In the genomic region with DNA sequence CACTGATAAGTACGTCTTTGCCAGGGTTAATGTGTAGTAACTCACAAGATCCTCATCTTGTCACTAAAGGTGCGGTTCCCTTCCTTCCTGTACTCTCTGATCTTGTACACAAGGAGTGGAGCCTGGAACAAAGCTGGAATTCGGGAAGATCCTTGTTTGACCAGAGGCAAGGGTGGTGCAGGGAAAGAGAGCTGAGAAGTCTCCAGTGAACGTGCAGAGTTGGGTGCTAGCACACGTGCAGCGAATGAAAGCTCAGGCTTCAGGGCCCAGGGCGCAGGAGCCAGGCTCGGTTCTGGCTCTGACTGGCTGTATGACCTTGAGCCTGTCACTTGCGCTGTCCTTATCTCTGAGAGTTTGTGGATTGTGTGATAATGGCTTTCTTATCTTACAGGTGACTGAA, we compare ENCODE assay signal across 10 mouse cellular contexts. TPM values are rescaled to one million over a fixed set of nuclear protein-coding genes. Genes with fewer than 3 reads are reported as not detected.
DNase-seq lines count a peak whose midpoint lies in the region; ATAC-seq and TF ChIP-seq lines count a peak whose summit lies in the region.
"Had no signal": no experiment of that assay in that cellular context is flagged by ENCODE, and none has a peak within 500 bp of the region (broad histone marks: within the 10 kb centered on the region; RNA-seq: fewer than 3 reads in every experiment).

No protein-coding gene starts in this region.

- DNase-seq in heart, embryonic 10.5 days (ENCODE audit: low spot score): no peak
- DNase-seq in heart, postnatal 36 days: no peak
- no peak for DNase-seq in testis, postnatal 14 days (ENCODE audit: low spot score)
- DNase-seq in right cerebral cortex, postnatal 4 days: no peak
- no peak for DNase-seq in thymus, postnatal 25 days

- ATAC-seq in intestine, embryonic 16.5 days: peak; percentile 47

- peaks cover 6% of the 10 kb centered on the region; the same call in 1 of the 2 replicates for H3K36me3 ChIP-seq in heart, embryonic 10.5 days
- H3K36me3 ChIP-seq in testis, adult 2 months (ENCODE audit: control insufficient read depth, insufficient read depth, low read length): no peaks in the 10 kb centered on the region
- no peaks in the 10 kb centered on the region for H3K36me3 ChIP-seq in intestine, embryonic 16.5 days (ENCODE audit: control insufficient read depth, insufficient read depth, low read length)
- H3K36me3 ChIP-seq: hindbrain, embryonic 12.5 days; neural tube, embryonic 15.5 days had no signal

- WGBS in heart, embryonic 10.5 days: 51% methylated on average over 9 of the region's 9 CpGs
- 45% methylated on average over 9 of the region's 9 CpGs for WGBS in intestine, embryonic 16.5 days

- H3K9ac ChIP-seq in intestine, embryonic 16.5 days (ENCODE audit: low read depth, low read length): no peak overlapping the region

- H3K4me2 ChIP-seq in intestine, embryonic 16.5 days (ENCODE audit: low read depth, low read length): no peak overlapping the region

- no peak for TF ChIP-seq CTCF in testis, adult 2 months (IDR thresholded peaks at IDR 0.05; ENCODE audit: control insufficient read depth, insufficient read depth, insufficient replicate concordance, low read depth, low read length)

- peaks cover 49% of the 10 kb centered on the region for H3K4me1 ChIP-seq in heart, embryonic 10.5 days
- H3K4me1 ChIP-seq in testis, adult 2 months (ENCODE audit: control insufficient read depth, insufficient read depth, low read length): peaks cover 23% of the 10 kb centered on the region
- peaks cover 25% of the 10 kb centered on the region for H3K4me1 ChIP-seq in intestine, embryonic 16.5 days (ENCODE audit: control insufficient read depth, insufficient read depth, low read length)

- H3K27ac ChIP-seq in heart, embryonic 10.5 days: peak overlapping the region; percentile 52; the same call in 1 of the 2 replicates
- H3K27ac ChIP-seq in testis, adult 2 months (ENCODE audit: control insufficient read depth, insufficient read depth, low read depth, low read length): no peak overlapping the region
- peak overlapping the region; percentile 45 for H3K27ac ChIP-seq in intestine, embryonic 16.5 days (ENCODE audit: low read length)

- H3K4me3 ChIP-seq in heart, embryonic 10.5 days: no peak overlapping the region
- peak overlapping the region; percentile 62 for H3K4me3 ChIP-seq in testis, adult 2 months (ENCODE audit: control insufficient read depth, low read depth, low read length)
- H3K4me3 ChIP-seq in intestine, embryonic 16.5 days (ENCODE audit: low read length): no peak overlapping the region

- no peaks in the 10 kb centered on the region for H3K27me3 ChIP-seq in heart, embryonic 10.5 days (ENCODE audit: insufficient read depth, poor library complexity, severe bottlenecking)
- no peaks in the 10 kb centered on the region for H3K27me3 ChIP-seq in testis, adult 2 months (ENCODE audit: control insufficient read depth, insufficient read depth, low read length)
- no peaks in the 10 kb centered on the region for H3K27me3 ChIP-seq in intestine, embryonic 16.5 days (replicated peaks; ENCODE audit: control insufficient read depth, insufficient read depth, low read length)
- H3K27me3 ChIP-seq: hindbrain, embryonic 12.5 days; neural tube, embryonic 15.5 days had no signal

- no peak for TF ChIP-seq POLR2A in testis, adult 2 months (IDR thresholded peaks at IDR 0.05; ENCODE audit: control insufficient read depth, low read depth, low read length)

- intact Hi-C loops in heart, postnatal 36 days (cut with DNase I): loop anchor here (5.0 kb wide), 5 partner anchors 37 to 352 kb away; no protein-coding TSS in a partner anchor

- no peaks in the 10 kb centered on the region for H3K9me3 ChIP-seq in heart, embryonic 10.5 days
- no peaks in the 10 kb centered on the region for H3K9me3 ChIP-seq in intestine, embryonic 16.5 days (ENCODE audit: control insufficient read depth, low read length)
- H3K9me3 ChIP-seq: hindbrain, embryonic 12.5 days; neural tube, embryonic 15.5 days had no signal

RNA-seq across cellular contexts. Expression of a gene that starts 0.6 kb away (rescaled TPM):
- 18.0 and 22.4 TPM in 2 replicates for polyA plus RNA-seq in heart, embryonic 10.5 days (2016; fragmentation: Nextera tagmentation; extraction: Ambion mirVana)
- total RNA-seq in heart, postnatal 36 days (2021): 10 to 100 TPM; 21.4 to 21.8 TPM
- polyA plus RNA-seq in testis, adult 2 months (2012; rRNA removed): 2.0 and 2.6 TPM in 2 replicates
- polyA plus RNA-seq in intestine, embryonic 16.5 days (2015; fragmentation: Nextera tagmentation; extraction: Ambion mirVana): 10.1 and 11.7 TPM in 2 replicates

RNA-seq across cellular contexts. Expression of a gene that starts 44.5 kb away (rescaled TPM):
- 42.9 and 76.4 TPM in 2 replicates for polyA plus RNA-seq in heart, embryonic 10.5 days (2016; fragmentation: Nextera tagmentation; extraction: Ambion mirVana)
- 10 to 100 TPM; 13.8 to 15.2 TPM for total RNA-seq in heart, postnatal 36 days (2021)
- not detected in 2 replicates for polyA plus RNA-seq in testis, adult 2 months (2012; rRNA removed)
- not detected in 2 replicates for polyA plus RNA-seq in intestine, embryonic 16.5 days (2015; fragmentation: Nextera tagmentation; extraction: Ambion mirVana)
- polyA plus RNA-seq: stomach, embryonic 14.5 days had no signal

Comparison
In these comparisons a context has a peak if more than half of its experiments do, and no peak if none do; other contexts are left out.
1. RNA of a gene that starts 44.5 kb away (polyA plus RNA-seq): 42.9 to 76.4 TPM in heart, embryonic 10.5 days; not detected in intestine, embryonic 16.5 days and not detected in testis, adult 2 months; every median in the first group is over 10 times any median in the second.